19 mouse cellular contexts compared by ENCODE assay signal in genomic region chr5:97415837-97416236, GRCm38 (mm10). TPM values are rescaled to one million over a fixed set of nuclear protein-coding genes. Genes with fewer than 3 reads are reported as not detected.
DNase-seq lines count a peak whose midpoint lies in the region; ATAC-seq and TF ChIP-seq lines count a peak whose summit lies in the region.
"Had no signal": no experiment of that assay in that cellular context is flagged by ENCODE, and none has a peak within 500 bp of the region (broad histone marks: within the 10 kb centered on the region; RNA-seq: fewer than 3 reads in every experiment).

No protein-coding gene starts in this region.

- H3K27ac ChIP-seq in embryonic facial prominence, embryonic 14.5 days (replicated peaks; ENCODE audit: low read depth, low read length) = no peak overlapping the region
- H3K27ac ChIP-seq in embryonic facial prominence, embryonic 10.5 days (replicated peaks) = no peak overlapping the region
- no peak overlapping the region for H3K27ac ChIP-seq in hindbrain, embryonic 16.5 days (ENCODE audit: low read depth, low read length)
- no peak overlapping the region for H3K27ac ChIP-seq in midbrain, postnatal 0 days (ENCODE audit: low read depth, low read length)
- H3K27ac ChIP-seq in kidney, embryonic 15.5 days = no peak overlapping the region
- H3K27ac ChIP-seq: heart, embryonic 13.5 days had no signal

- 76% methylated on average over 6 of the region's 6 CpGs for WGBS in embryonic facial prominence, embryonic 14.5 days
- 87% methylated on average over 6 of the region's 6 CpGs for WGBS in embryonic facial prominence, embryonic 10.5 days
- WGBS in hindbrain, embryonic 16.5 days = 29% methylated on average over 6 of the region's 6 CpGs
- WGBS in midbrain, postnatal 0 days = 53% methylated on average over 6 of the region's 6 CpGs
- 63% methylated on average over 6 of the region's 6 CpGs for WGBS in kidney, embryonic 15.5 days

- DNase-seq in embryonic facial prominence, embryonic 14.5 days (ENCODE audit: low spot score) = peak; percentile 14
- no peak for DNase-seq in embryonic facial prominence, embryonic 10.5 days (ENCODE audit: low spot score)
- peak; percentile 55 for DNase-seq in brain, adult 2 months (ENCODE audit: low read depth, low spot score)
- DNase-seq in midbrain, postnatal 0 days (ENCODE audit: low spot score) = peak; percentile 85
- DNase-seq in adrenal gland, postnatal 4 days (ENCODE audit: low spot score in 2 of 2) = no peak
- DNase-seq in lung, postnatal 25 days (ENCODE audit: low spot score) = no peak
- DNase-seq: cerebellum, adult 8-10 months; kidney, postnatal 36 days; right cerebral cortex, postnatal 4 days had no signal

- H3K27me3 ChIP-seq in embryonic facial prominence, embryonic 14.5 days (replicated peaks; ENCODE audit: control insufficient read depth, insufficient read depth, low read length) = no peaks in the 10 kb centered on the region
- no peaks in the 10 kb centered on the region for H3K27me3 ChIP-seq in embryonic facial prominence, embryonic 10.5 days (replicated peaks; ENCODE audit: low read depth, poor library complexity, severe bottlenecking)
- no peaks in the 10 kb centered on the region for H3K27me3 ChIP-seq in hindbrain, embryonic 16.5 days (replicated peaks; ENCODE audit: control insufficient read depth, insufficient read depth, low read length)
- no peaks in the 10 kb centered on the region for H3K27me3 ChIP-seq in midbrain, postnatal 0 days (ENCODE audit: insufficient read depth, low read length)
- no peaks in the 10 kb centered on the region for H3K27me3 ChIP-seq in kidney, embryonic 15.5 days
- H3K27me3 ChIP-seq: heart, embryonic 13.5 days had no signal

- TF ChIP-seq CTCF in midbrain, postnatal 0 days (IDR thresholded peaks at IDR 0.05) = no peak

- H3K4me2 ChIP-seq in embryonic facial prominence, embryonic 14.5 days (ENCODE audit: low read depth, low read length) = no peak overlapping the region
- H3K4me2 ChIP-seq in hindbrain, embryonic 16.5 days (ENCODE audit: low read length) = no peak overlapping the region
- no peak overlapping the region for H3K4me2 ChIP-seq in midbrain, postnatal 0 days (ENCODE audit: low read depth, low read length, poor library complexity, severe bottlenecking)
- H3K4me2 ChIP-seq in kidney, embryonic 15.5 days = no peak overlapping the region
- H3K4me2 ChIP-seq: heart, embryonic 13.5 days had no signal

- no peaks in the 10 kb centered on the region for H3K36me3 ChIP-seq in embryonic facial prominence, embryonic 14.5 days (ENCODE audit: control insufficient read depth, insufficient read depth, low read length)
- H3K36me3 ChIP-seq in embryonic facial prominence, embryonic 10.5 days (replicated peaks) = no peaks in the 10 kb centered on the region
- H3K36me3 ChIP-seq in hindbrain, embryonic 16.5 days (ENCODE audit: control insufficient read depth, insufficient read depth, low read length) = no peaks in the 10 kb centered on the region
- no peaks in the 10 kb centered on the region for H3K36me3 ChIP-seq in midbrain, postnatal 0 days (ENCODE audit: insufficient read depth, low read length)
- H3K36me3 ChIP-seq in kidney, embryonic 15.5 days = no peaks in the 10 kb centered on the region
- H3K36me3 ChIP-seq: heart, embryonic 13.5 days had no signal

- H3K4me1 ChIP-seq in embryonic facial prominence, embryonic 14.5 days (ENCODE audit: control insufficient read depth, insufficient read depth, low read length) = no peaks in the 10 kb centered on the region
- H3K4me1 ChIP-seq in embryonic facial prominence, embryonic 10.5 days = no peaks in the 10 kb centered on the region
- H3K4me1 ChIP-seq in hindbrain, embryonic 16.5 days (ENCODE audit: control insufficient read depth, insufficient read depth, low read depth, low read length) = no peaks in the 10 kb centered on the region; the same call in 1 of the 2 replicates
- H3K4me1 ChIP-seq in midbrain, postnatal 0 days (ENCODE audit: insufficient read depth, low read length) = no peaks in the 10 kb centered on the region
- H3K4me1 ChIP-seq in kidney, embryonic 15.5 days = no peaks in the 10 kb centered on the region
- H3K4me1 ChIP-seq: heart, embryonic 13.5 days had no signal

- H3K9me3 ChIP-seq in embryonic facial prominence, embryonic 14.5 days (ENCODE audit: control insufficient read depth, low read length) = no peaks in the 10 kb centered on the region
- H3K9me3 ChIP-seq in embryonic facial prominence, embryonic 10.5 days = no peaks in the 10 kb centered on the region
- H3K9me3 ChIP-seq in hindbrain, embryonic 16.5 days (ENCODE audit: control insufficient read depth, low read length) = no peaks in the 10 kb centered on the region
- no peaks in the 10 kb centered on the region for H3K9me3 ChIP-seq in midbrain, postnatal 0 days (ENCODE audit: low read length)
- H3K9me3 ChIP-seq in kidney, embryonic 15.5 days (replicated peaks) = no peaks in the 10 kb centered on the region
- H3K9me3 ChIP-seq: heart, embryonic 13.5 days had no signal

- ATAC-seq in embryonic facial prominence, embryonic 14.5 days (ENCODE audit: low read depth) = peak; percentile 6; the same call in 1 of the 2 replicates
- ATAC-seq in hindbrain, embryonic 16.5 days = peak; percentile 88
- ATAC-seq in midbrain, postnatal 0 days (ENCODE audit: low FRiP score) = peak; percentile 65
- no peak for ATAC-seq in kidney, embryonic 15.5 days (replicated peaks; ENCODE audit: low FRiP score)
- ATAC-seq: inflammation-experienced regulatory T-cells, adult 6 months had no signal

- H3K4me3 ChIP-seq in embryonic facial prominence, embryonic 14.5 days (ENCODE audit: low read depth, low read length) = no peak overlapping the region
- no peak overlapping the region for H3K4me3 ChIP-seq in embryonic facial prominence, embryonic 10.5 days
- H3K4me3 ChIP-seq in hindbrain, embryonic 16.5 days (ENCODE audit: low read length) = no peak overlapping the region
- H3K4me3 ChIP-seq in midbrain, postnatal 0 days (ENCODE audit: low read depth, low read length) = no peak overlapping the region
- H3K4me3 ChIP-seq in kidney, embryonic 15.5 days (replicated peaks) = no peak overlapping the region
- H3K4me3 ChIP-seq: heart, embryonic 13.5 days; myocyte had no signal

- no peak overlapping the region for H3K9ac ChIP-seq in embryonic facial prominence, embryonic 14.5 days (ENCODE audit: low read depth, low read length)
- H3K9ac ChIP-seq in hindbrain, embryonic 16.5 days (ENCODE audit: low read depth, low read length) = no peak overlapping the region
- no peak overlapping the region for H3K9ac ChIP-seq in midbrain, postnatal 0 days (replicated peaks; ENCODE audit: low read length, poor library complexity, severe bottlenecking)
- H3K9ac ChIP-seq in kidney, embryonic 15.5 days = no peak overlapping the region
- H3K9ac ChIP-seq: heart, embryonic 13.5 days had no signal

RNA-seq across cellular contexts. Expression of gene Naa11, which starts 23.7 kb away (rescaled TPM):
- not detected in 2 replicates for polyA plus RNA-seq in embryonic facial prominence, embryonic 14.5 days (2014; fragmentation: Nextera tagmentation; extraction: Ambion mirVana)
- not detected in 2 replicates for polyA plus RNA-seq in embryonic facial prominence, embryonic 10.5 days (2016; fragmentation: Nextera tagmentation; extraction: Ambion mirVana)
- polyA plus RNA-seq in hindbrain, embryonic 16.5 days (2015; fragmentation: Nextera tagmentation; extraction: Ambion mirVana) = not detected in 2 replicates
- not detected in 2 replicates for total RNA-seq in midbrain, postnatal 0 days (2014; rRNA removed)
- 0.04 TPM in 1 of 2 replicates, not detected in the other for polyA plus RNA-seq in midbrain, postnatal 0 days (2015; fragmentation: Nextera tagmentation; extraction: Ambion mirVana)
- not detected in 2 replicates for polyA plus RNA-seq in kidney, embryonic 15.5 days (2015; fragmentation: Nextera tagmentation; extraction: Ambion mirVana)
- total RNA-seq in adrenal gland, postnatal 4 days (2021) = not detected
- total RNA-seq: adrenal gland, adult 18-20 months; gastrocnemius, adult 8-10 months had no signal
- polyA plus RNA-seq: heart, embryonic 13.5 days; inflammation-experienced regulatory T-cells, adult 6 months; limb, embryonic 14.5 days; lung, embryonic 16.5 days had no signal

RNA-seq across cellular contexts. Expression of gene Gk2, which starts 41.0 kb away (rescaled TPM):
- not detected in 2 replicates for polyA plus RNA-seq in embryonic facial prominence, embryonic 14.5 days (2014; fragmentation: Nextera tagmentation; extraction: Ambion mirVana)
- polyA plus RNA-seq in embryonic facial prominence, embryonic 10.5 days (2016; fragmentation: Nextera tagmentation; extraction: Ambion mirVana) = not detected in 2 replicates
- polyA plus RNA-seq in hindbrain, embryonic 16.5 days (2015; fragmentation: Nextera tagmentation; extraction: Ambion mirVana) = not detected in 2 replicates
- not detected in 2 replicates for total RNA-seq in midbrain, postnatal 0 days (2014; rRNA removed)
- not detected in 2 replicates for polyA plus RNA-seq in midbrain, postnatal 0 days (2015; fragmentation: Nextera tagmentation; extraction: Ambion mirVana)
- not detected in 2 replicates for polyA plus RNA-seq in kidney, embryonic 15.5 days (2015; fragmentation: Nextera tagmentation; extraction: Ambion mirVana)
- not detected for total RNA-seq in adrenal gland, postnatal 4 days (2021)
- total RNA-seq: adrenal gland, adult 18-20 months; gastrocnemius, adult 8-10 months had no signal
- polyA plus RNA-seq: C2C12; heart, embryonic 13.5 days; limb, embryonic 14.5 days; lung, embryonic 16.5 days; myocyte had no signal

Comparison
In these comparisons a context has a peak if more than half of its experiments do, and no peak if none do; other contexts are left out.
1. DNase-seq: peak in embryonic facial prominence, embryonic 14.5 days (single experiment), brain, adult 2 months (single experiment) and midbrain, postnatal 0 days (single experiment); none in embryonic facial prominence, embryonic 10.5 days (single experiment), adrenal gland, postnatal 4 days (0 of 2) and lung, postnatal 25 days (single experiment).